Mouse (Mus musculus) heart, adult 18-20 months (tissue): ENCODE data around the gene Olfr1504. TPM values are rescaled to one million over a fixed set of nuclear protein-coding genes. Genes with fewer than 3 reads are reported as not detected.
"Not testable (repeated sequence)": the region's sequence is repeated elsewhere in the genome, so short reads cannot be mapped to it uniquely, and the experiment has no call there.

ENCODE experiments used
- DNase-seq, 2 experiments: peaks; one replicate each; pipeline ENCODE4 v3.0.0; 2021 to 2022; ENCODE audit warnings: mixed read lengths in 1 of 2
- long read RNA-seq, 2 experiments: library from polyadenylated mRNA; stranded (forward); transcript quantifications; one replicate each; pipeline ENCODE4 v2.0.0; 2021
- total RNA-seq, 2 experiments: library from RNA; stranded (reverse); gene quantifications; 2 replicates each; pipeline ENCODE4 v1.2.3; 2021

Gene Olfr1504
- not detected for total RNA-seq
- long read RNA-seq, experiment 1, result 0 reads
- long read RNA-seq, experiment 2, result 0 reads

DNA sequence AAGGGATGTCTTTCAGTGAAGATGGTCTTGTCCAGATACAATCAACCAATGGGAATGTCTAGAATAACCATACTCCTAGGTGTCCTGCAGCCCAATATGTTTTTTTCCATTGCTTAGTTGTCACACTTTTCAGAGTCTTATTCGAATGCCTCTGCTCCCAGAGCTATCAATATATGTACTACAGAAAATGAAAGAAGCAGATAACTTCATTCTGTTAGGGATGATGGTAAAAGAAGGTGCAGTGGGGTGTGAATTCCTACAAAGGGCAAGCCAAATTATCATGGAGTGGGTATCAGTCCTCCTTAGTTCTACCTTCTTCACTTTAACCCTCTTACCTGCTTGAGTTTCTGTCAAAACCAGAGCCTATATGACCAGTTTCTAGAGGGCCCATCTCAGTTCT is at the start of gene Olfr1504:
Gene Olfr1504 (minus strand): TSS at position 101 of the 400 bp plus-strand sequence.
- DNase-seq, result no peak

- no peak for DNase-seq
Observed at GRCm38 (mm10) chr19:13913230-13913629, 15.5 kb upstream of the Olfr1504 start, which contains the start of gene Olfr1505. Olfr1505 (plus strand) TSS chr19:13913530.

GRCm38 (mm10) chr19:13861495-13861894 is 36.2 kb downstream of the Olfr1504 start, which contains the start of gene Olfr1502:
Olfr1502 (plus strand) TSS chr19:13861795.
- DNase-seq, result no peak

DNA sequence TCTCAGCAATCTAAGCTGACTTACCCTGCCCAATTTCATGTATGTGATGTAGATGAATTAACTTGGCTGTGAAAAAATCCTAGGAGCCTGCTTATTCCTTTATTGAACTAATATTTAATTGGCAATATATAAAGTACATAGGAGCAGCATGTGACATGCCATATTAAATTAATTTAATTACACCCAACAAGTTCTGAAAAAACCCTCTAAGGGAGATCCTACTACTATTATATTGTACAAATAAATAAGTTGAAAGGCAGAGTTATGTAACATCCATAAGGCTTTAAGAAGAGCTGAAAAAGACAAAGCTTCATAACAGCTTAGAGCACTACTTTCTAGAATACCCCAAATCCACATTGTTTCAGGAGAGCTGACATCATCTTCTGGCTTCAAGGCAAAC is 47.1 kb downstream of the Olfr1504 start, which contains the start of gene Olfr1501:
Gene Olfr1501 (minus strand): TSS at position 101 of the 400 bp plus-strand sequence.
- not testable (repeated sequence) for DNase-seq

Other genes starting within 250 kb of the Olfr1504 start
- gene Olfr1490, start 246.8 kb downstream of the Olfr1504 start, total RNA-seq, result not detected
- gene Olfr1491, start 200.7 kb downstream of the Olfr1504 start, total RNA-seq, result not detected
- not detected for gene Olfr1493-ps1, start 174.7 kb downstream of the Olfr1504 start, total RNA-seq
- not detected for gene Olfr1494, start 158.2 kb downstream of the Olfr1504 start, total RNA-seq
- gene Olfr1495, start 133.3 kb downstream of the Olfr1504 start, total RNA-seq, result not detected
- not detected for gene Olfr1496, start 120.0 kb downstream of the Olfr1504 start, total RNA-seq
- not detected for gene Olfr1497, start 99.7 kb downstream of the Olfr1504 start, total RNA-seq
- not detected for gene Olfr1499, start 78.5 kb downstream of the Olfr1504 start, total RNA-seq
- gene Olfr1500, start 67.4 kb downstream of the Olfr1504 start, total RNA-seq, result not detected
- gene Olfr1501, start 47.2 kb downstream of the Olfr1504 start, total RNA-seq, result not detected
- gene Olfr1502, start 36.1 kb downstream of the Olfr1504 start, total RNA-seq, result not detected
- gene Olfr1505, start 15.6 kb upstream of the Olfr1504 start, total RNA-seq, result not detected